Mouse (Mus musculus) ES-Bruce4 (cell line): ENCODE measurements around the gene Ptprj. TPM values are rescaled to one million over a fixed set of nuclear protein-coding genes. Genes with fewer than 3 reads are reported as not detected.
"Not testable (repeated sequence)": the region's sequence is repeated elsewhere in the genome, so short reads cannot be mapped to it uniquely, and the experiment has no call there.

Experiments
- H3K27ac ChIP-seq: 2 replicates; pipeline ENCODE4 v1.5.1; 2012; ENCODE audit warnings: low read length, inconsistent platforms; ENCODE audit not compliant: insufficient read depth
- H3K27me3 ChIP-seq: 2 replicates; pipeline ENCODE4 v1.6.1; 2012; ENCODE audit warnings: mild to moderate bottlenecking, low read length, inconsistent platforms; ENCODE audit not compliant: control insufficient read depth, poor library complexity, insufficient read depth, severe bottlenecking
- H3K36me3 ChIP-seq: 2 replicates; pipeline ENCODE4 v1.6.1; 2012; ENCODE audit warnings: inconsistent platforms, mild to moderate bottlenecking, low read length, moderate library complexity; ENCODE audit not compliant: control insufficient read depth, poor library complexity, insufficient read depth, severe bottlenecking
- H3K4me1 ChIP-seq: one replicate; pipeline ENCODE4 v1.8.1; 2011; ENCODE audit warnings: low read length; ENCODE audit not compliant: control insufficient read depth, insufficient read depth
- H3K4me3 ChIP-seq: 2 replicates; pipeline ENCODE4 v1.5.1; 2011; ENCODE audit warnings: low read depth, mild to moderate bottlenecking, low read length
- H3K9ac ChIP-seq: 2 replicates; pipeline ENCODE4 v1.6.1; 2012; ENCODE audit warnings: low read depth, mild to moderate bottlenecking, inconsistent platforms; ENCODE audit not compliant: poor library complexity, severe bottlenecking
- H3K9me3 ChIP-seq: replicated peaks from 2 replicates; pipeline ENCODE4 v1.6.1; 2012; ENCODE audit warnings: mild to moderate bottlenecking, low read length, inconsistent platforms; ENCODE audit not compliant: control insufficient read depth, poor library complexity, insufficient read depth, severe bottlenecking
- polyA plus RNA-seq: library from polyadenylated mRNA; stranded (reverse); fragments of >200 nt; gene quantifications from 2 replicates; pipeline ENCODE4 v1.2.4, GENCODE M21; 2011; ENCODE audit warnings: low read depth; ENCODE audit not compliant: missing spikeins, insufficient read depth, insufficient read length

Ptprj gene
- polyA plus RNA-seq, 1 experiment: 5.5 TPM

DNA sequence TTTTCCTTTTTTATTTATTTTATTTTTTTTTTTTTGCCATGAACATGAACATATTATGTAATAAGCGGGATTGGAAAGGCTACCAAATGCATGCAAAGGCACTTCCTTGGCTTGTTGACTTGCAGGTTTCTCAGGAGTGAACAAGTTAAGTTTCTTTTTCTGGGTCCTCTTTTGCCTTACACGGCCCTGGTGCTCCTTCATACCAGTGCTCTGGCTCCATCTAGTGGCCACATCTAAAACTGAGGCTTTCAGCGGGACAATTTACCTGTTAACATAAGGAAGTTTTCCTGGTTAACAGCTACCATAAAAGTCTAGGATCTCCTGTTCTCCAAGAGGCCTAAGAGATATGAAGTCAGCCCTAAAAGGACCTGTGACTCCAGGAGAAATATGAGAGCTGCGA, 150.7 kb downstream of the Ptprj start:
- H3K4me3 ChIP-seq, H3K9ac ChIP-seq, H3K27ac ChIP-seq, H3K36me3 ChIP-seq, H3K27me3 ChIP-seq, H3K4me1 ChIP-seq, H3K9me3 ChIP-seq: not testable (repeated sequence)

DNA sequence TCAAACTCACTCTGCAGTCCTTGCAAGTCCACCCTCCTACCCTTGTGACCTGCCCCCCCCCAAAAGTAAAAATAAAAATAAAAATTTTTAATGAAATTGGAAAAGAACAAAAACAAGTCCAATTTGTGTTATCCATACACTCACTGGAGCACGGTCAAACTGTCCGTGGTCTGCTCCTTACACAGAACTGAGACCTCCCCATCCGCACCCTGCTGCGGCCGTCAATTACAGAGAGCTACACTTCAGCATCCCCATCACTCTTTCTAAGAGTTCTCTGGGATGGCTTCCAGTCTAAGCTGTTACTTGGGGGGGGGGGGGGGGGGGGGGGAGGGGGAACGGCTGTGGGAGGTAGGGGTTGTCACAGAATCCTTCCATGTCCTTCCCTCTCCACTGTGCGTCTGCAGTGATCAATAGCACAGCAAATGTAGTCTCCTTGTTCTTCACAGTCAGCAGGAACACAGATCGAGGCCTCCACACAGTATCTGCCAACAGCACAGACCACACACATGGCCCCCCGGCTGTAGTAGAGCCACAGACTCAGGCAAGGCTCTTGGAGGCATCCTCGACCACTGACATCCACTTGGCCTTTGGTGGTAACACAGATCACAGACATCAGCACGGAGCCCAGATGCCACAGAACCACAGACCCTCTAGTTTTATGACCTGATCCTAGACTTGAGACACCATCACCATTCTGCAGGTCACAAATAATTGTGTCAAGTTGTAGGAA, 151.3 kb downstream of the Ptprj start:
- not testable (repeated sequence) for H3K27me3 ChIP-seq, H3K4me3 ChIP-seq, H3K9ac ChIP-seq, H3K36me3 ChIP-seq, H3K27ac ChIP-seq, H3K4me1 ChIP-seq, H3K9me3 ChIP-seq

DNA sequence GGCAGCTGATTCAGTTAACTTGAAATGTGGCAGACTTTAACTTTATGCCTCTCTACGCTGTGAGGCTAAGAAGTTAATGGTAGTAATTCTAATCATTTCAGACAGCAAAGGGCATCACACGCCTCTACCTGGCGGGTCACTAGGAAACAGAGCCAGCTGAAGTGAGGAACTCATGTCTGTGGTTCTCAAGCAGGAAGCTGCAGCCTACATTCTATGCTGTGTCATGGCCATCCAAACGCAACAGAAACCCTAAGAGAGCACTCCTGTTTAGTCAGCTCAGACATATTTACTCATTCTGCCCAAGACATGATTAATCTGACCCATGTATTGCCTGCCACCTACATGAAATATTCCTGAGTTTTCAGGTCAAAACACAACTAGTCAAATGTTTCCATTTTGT, 155.5 kb downstream of the Ptprj start:
- not testable (repeated sequence) for H3K4me3 ChIP-seq, H3K9me3 ChIP-seq, H3K4me1 ChIP-seq, H3K27me3 ChIP-seq, H3K27ac ChIP-seq, H3K36me3 ChIP-seq, H3K9ac ChIP-seq

DNA sequence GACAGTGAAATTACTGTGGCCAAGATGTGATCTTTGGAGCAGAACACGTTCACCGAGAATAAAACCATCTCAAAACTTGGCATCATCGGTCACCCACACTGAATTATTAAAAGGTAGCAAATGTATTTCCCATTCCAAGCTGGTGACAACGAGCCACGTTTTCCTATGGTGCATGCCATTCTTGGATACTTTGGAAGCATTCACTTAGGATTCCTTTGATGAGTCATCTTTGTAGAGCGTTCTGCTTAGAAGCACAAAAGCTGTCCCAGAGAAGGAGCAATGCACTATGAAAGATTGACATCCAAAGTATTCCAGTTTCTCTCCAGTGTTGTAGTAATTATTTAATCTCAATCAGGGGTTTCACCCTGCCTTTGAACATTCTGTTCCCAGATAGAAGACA, 158.2 kb downstream of the Ptprj start:
- not testable (repeated sequence) for H3K9ac ChIP-seq, H3K4me1 ChIP-seq, H3K36me3 ChIP-seq, H3K9me3 ChIP-seq, H3K4me3 ChIP-seq, H3K27ac ChIP-seq, H3K27me3 ChIP-seq

DNA sequence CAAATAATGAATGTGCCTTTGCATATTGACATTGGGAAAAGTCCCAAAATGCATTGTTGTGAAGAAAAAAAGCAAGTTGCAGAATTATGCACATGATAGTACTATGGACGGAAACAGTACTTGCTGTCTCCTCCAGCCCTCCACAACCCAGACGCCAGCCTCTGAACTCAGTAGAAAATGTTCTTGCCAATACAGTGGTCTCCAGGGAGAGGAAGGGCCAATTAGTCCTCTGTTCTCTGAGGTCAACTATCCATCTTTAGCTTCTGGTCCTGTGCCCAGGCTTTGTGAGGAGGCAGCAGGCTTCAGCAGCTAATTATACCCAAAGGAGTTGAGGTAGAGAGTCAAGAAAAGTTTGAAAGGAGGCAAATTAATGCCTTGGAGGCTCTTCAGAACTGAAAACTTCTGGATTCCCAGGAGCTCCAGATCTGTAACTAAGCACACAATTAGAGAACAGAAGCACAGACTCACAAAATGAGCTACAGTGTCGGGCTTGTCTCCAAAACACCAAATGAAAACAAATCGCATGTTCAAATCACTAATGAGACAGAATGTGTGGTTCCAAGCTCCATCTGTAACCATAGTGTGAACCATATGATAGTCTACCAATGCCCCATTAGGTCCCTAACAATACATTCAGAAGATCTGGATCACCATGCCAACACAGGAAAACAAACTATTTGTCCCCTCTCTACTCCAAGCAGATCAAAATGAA, 166.2 kb downstream of the Ptprj start:
- H3K27me3 ChIP-seq, H3K4me3 ChIP-seq, H3K9ac ChIP-seq, H3K36me3 ChIP-seq, H3K9me3 ChIP-seq, H3K27ac ChIP-seq, H3K4me1 ChIP-seq: not testable (repeated sequence)

DNA sequence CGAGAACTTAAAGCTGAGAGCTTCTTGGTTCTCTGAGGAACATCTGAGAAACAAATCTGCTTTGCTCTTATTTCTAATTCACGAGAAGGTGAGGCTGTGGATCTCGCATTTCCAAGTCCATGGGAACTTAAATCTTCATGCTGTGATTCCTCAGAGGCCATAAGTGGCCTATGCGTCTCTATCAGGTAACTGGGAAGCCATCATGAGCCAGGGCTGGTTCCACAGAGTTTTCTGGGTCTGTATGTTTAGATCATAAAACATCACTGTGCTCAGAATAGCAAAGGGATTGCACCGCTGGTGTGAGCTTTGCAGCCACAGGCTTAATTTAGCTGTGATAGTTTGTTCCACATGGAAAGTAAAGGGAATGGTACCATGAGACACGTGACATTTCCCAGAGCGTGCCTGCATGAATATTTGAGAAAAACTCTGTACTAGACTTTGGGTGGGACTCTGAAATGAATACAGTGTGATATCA, 181.8 kb downstream of the Ptprj start, which contains the start of gene Olfr1274-ps:
Olfr1274-ps (plus strand) TSS at position 51 of the 475 bp plus-strand sequence.
- not testable (repeated sequence) for H3K36me3 ChIP-seq, H3K27ac ChIP-seq, H3K4me3 ChIP-seq, H3K9me3 ChIP-seq, H3K27me3 ChIP-seq, H3K9ac ChIP-seq, H3K4me1 ChIP-seq

Other genes with a start within 250 kb of the Ptprj start
- not detected in 2 replicates for gene Olfr1274-ps, start 182.0 kb downstream of the Ptprj start, polyA plus RNA-seq
- gene Nup160, start 96.6 kb upstream of the Ptprj start, polyA plus RNA-seq: 133 TPM in 2 replicates
- gene Fnbp4, start 164.7 kb upstream of the Ptprj start, polyA plus RNA-seq: 144 and 146 TPM in 2 replicates
- 2.2 and 3.3 TPM in 2 replicates for gene Agbl2, start 202.1 kb upstream of the Ptprj start, polyA plus RNA-seq